Mouse (Mus musculus): ENCODE results near the gene Gm17026.
"Not testable (repeated sequence)": the region's sequence is repeated elsewhere in the genome, so short reads cannot be mapped to it uniquely, and the experiment has no call there.

The Gm17026 gene

GRCm38 (mm10) chr14:42259948-42260347 lies at the start of gene Gm17026:
Gm17026 (minus strand) TSS chr14:42260048.
- DNase-seq (ENCODE audit: inconsistent age in 2 of 2, low spot score in 1 of 2) = not testable (repeated sequence)

- DNase-seq (ENCODE audit: inconsistent age in 2 of 2, low spot score in 1 of 2) = not testable (repeated sequence)
Observed at GRCm38 (mm10) chr14:42297258-42297657, 37.4 kb upstream of the Gm17026 start, which contains the start of gene Gm9611. Gm9611 (minus strand) TSS chr14:42297358.

GRCm38 (mm10) chr14:42216766-42217537 lies 42.9 kb downstream of the Gm17026 start:
- peak in 1 of 2 experiments; percentile 22 for DNase-seq (ENCODE audit: inconsistent age in 2 of 2, low spot score in 1 of 2)
